Mouse (Mus musculus): ENCODE measurements around the gene Ier2. TPM values are rescaled to one million over a fixed set of nuclear protein-coding genes. Genes with fewer than 3 reads are reported as not detected.

Gene Ier2
- polyA plus RNA-seq, 1 experiment = 23.0 TPM

GRCm38 (mm10) chr8:84698929-84699401, 36.3 kb upstream of the Ier2 start:
- Histone ChIP-seq H3K27ac (ENCODE audit: insufficient read depth, low read length) (peak overlapping the region; percentile 83), H3K27me3 (ENCODE audit: control insufficient read depth, insufficient read depth, low read length) (no peaks in the 10 kb centered on the region), H3K4me1 (ENCODE audit: control insufficient read depth, insufficient read depth, insufficient read length) (peaks cover 29% of the 10 kb centered on the region), H3K4me3 (ENCODE audit: extremely low read depth, insufficient read depth, insufficient read length) (no peak overlapping the region), H3K36me3 (ENCODE audit: control insufficient read depth, insufficient read depth, low read length) (peaks cover 6% of the 10 kb centered on the region)
- WGBS = 66% methylated on average over 9 of the region's 9 CpGs
- TF ChIP-seq POLR2A (IDR thresholded peaks at IDR 0.05; ENCODE audit: low read depth, low read length) = no peak
- TF ChIP-seq CTCF (IDR thresholded peaks at IDR 0.05; ENCODE audit: extremely low read depth, insufficient read depth, insufficient read length, insufficient replicate concordance) = no peak
- DNase-seq (ENCODE audit: low read depth in 1 of 2, low spot score in 2 of 2) = no peak

GRCm38 (mm10) chr8:84698288-84698687, 35.6 kb upstream of the Ier2 start:
- H3K27me3 ChIP-seq (ENCODE audit: control insufficient read depth, insufficient read depth, low read length) = no peaks in the 10 kb centered on the region
- H3K4me3 ChIP-seq (ENCODE audit: extremely low read depth, insufficient read depth, insufficient read length) = no peak overlapping the region
- TF ChIP-seq CTCF (IDR thresholded peaks at IDR 0.05; ENCODE audit: extremely low read depth, insufficient read depth, insufficient read length, insufficient replicate concordance) (no peak), POLR2A (IDR thresholded peaks at IDR 0.05; ENCODE audit: low read depth, low read length) (no peak)
- peaks cover 24% of the 10 kb centered on the region; the same call in 1 of the 2 replicates for H3K4me1 ChIP-seq (ENCODE audit: control insufficient read depth, insufficient read depth, insufficient read length)
- no peak for DNase-seq (ENCODE audit: low read depth in 1 of 2, low spot score in 2 of 2)
- WGBS = 89% methylated on average over 5 of the region's 5 CpGs
- peaks cover 6% of the 10 kb centered on the region for H3K36me3 ChIP-seq (ENCODE audit: control insufficient read depth, insufficient read depth, low read length)
- no peak overlapping the region for H3K27ac ChIP-seq (ENCODE audit: insufficient read depth, low read length)

- DNase-seq (ENCODE audit: low read depth in 1 of 2, low spot score in 2 of 2) = peak in 1 of 2 experiments; percentile 50
- no peaks in the 10 kb centered on the region for H3K27me3 ChIP-seq (ENCODE audit: control insufficient read depth, insufficient read depth, low read length)
- H3K36me3 ChIP-seq (ENCODE audit: control insufficient read depth, insufficient read depth, low read length) = peaks cover 7% of the 10 kb centered on the region
- WGBS = 79% methylated on average over 14 of the region's 14 CpGs
- H3K4me1 ChIP-seq (ENCODE audit: control insufficient read depth, insufficient read depth, insufficient read length) = peaks cover 18% of the 10 kb centered on the region; the same call in 1 of the 2 replicates
- TF ChIP-seq POLR2A (IDR thresholded peaks at IDR 0.05; ENCODE audit: low read depth, low read length) (no peak), CTCF (IDR thresholded peaks at IDR 0.05; ENCODE audit: extremely low read depth, insufficient read depth, insufficient read length, insufficient replicate concordance) (peak; percentile 15; the same call in 1 of the 2 replicates)
- H3K27ac ChIP-seq (ENCODE audit: insufficient read depth, low read length) = no peak overlapping the region
- no peak overlapping the region for H3K4me3 ChIP-seq (ENCODE audit: extremely low read depth, insufficient read depth, insufficient read length)
These were observed 34.8 kb upstream of the Ier2 start for GRCm38 (mm10) chr8:84697166-84698130.

- peaks cover 11% of the 10 kb centered on the region for H3K36me3 ChIP-seq (ENCODE audit: control insufficient read depth, insufficient read depth, low read length)
- peaks cover 10% of the 10 kb centered on the region; the same call in 1 of the 2 replicates for H3K4me1 ChIP-seq (ENCODE audit: control insufficient read depth, insufficient read depth, insufficient read length)
- H3K27me3 ChIP-seq (ENCODE audit: control insufficient read depth, insufficient read depth, low read length) = no peaks in the 10 kb centered on the region
- DNase-seq (ENCODE audit: low read depth in 1 of 2, low spot score in 2 of 2) = no peak
- no peak overlapping the region for H3K4me3 ChIP-seq (ENCODE audit: extremely low read depth, insufficient read depth, insufficient read length)
- 91% methylated on average over 6 of the region's 6 CpGs for WGBS
- H3K27ac ChIP-seq (ENCODE audit: insufficient read depth, low read length) = no peak overlapping the region
- TF ChIP-seq POLR2A (IDR thresholded peaks at IDR 0.05; ENCODE audit: low read depth, low read length) = no peak
- no peak for TF ChIP-seq CTCF (IDR thresholded peaks at IDR 0.05; ENCODE audit: extremely low read depth, insufficient read depth, insufficient read length, insufficient replicate concordance)
These were observed 32.5 kb upstream of the Ier2 start for GRCm38 (mm10) chr8:84695140-84695539.

- no peak for TF ChIP-seq POLR2A (IDR thresholded peaks at IDR 0.05; ENCODE audit: low read depth, low read length)
- no peak for DNase-seq (ENCODE audit: low read depth in 1 of 2, low spot score in 2 of 2)
- no peak overlapping the region for H3K27ac ChIP-seq (ENCODE audit: insufficient read depth, low read length)
- WGBS = 83% methylated on average over 4 of the region's 4 CpGs
- H3K4me3 ChIP-seq (ENCODE audit: extremely low read depth, insufficient read depth, insufficient read length) = no peak overlapping the region
- H3K4me1 ChIP-seq (ENCODE audit: control insufficient read depth, insufficient read depth, insufficient read length) = peaks cover 9% of the 10 kb centered on the region; the same call in 1 of the 2 replicates
- no peaks in the 10 kb centered on the region for H3K27me3 ChIP-seq (ENCODE audit: control insufficient read depth, insufficient read depth, low read length)
- peaks cover 11% of the 10 kb centered on the region for H3K36me3 ChIP-seq (ENCODE audit: control insufficient read depth, insufficient read depth, low read length)
These were observed 30.7 kb upstream of the Ier2 start for GRCm38 (mm10) chr8:84693332-84693731.

GRCm38 (mm10) chr8:84689091-84689915, 26.7 kb upstream of the Ier2 start:
- WGBS = under 1% methylated on average over 47 of the region's 47 CpGs
- H3K4me1 ChIP-seq (ENCODE audit: control insufficient read depth, insufficient read depth, insufficient read length) = peaks cover 18% of the 10 kb centered on the region; the same call in 1 of the 2 replicates
- TF ChIP-seq POLR2A (IDR thresholded peaks at IDR 0.05; ENCODE audit: low read depth, low read length) (no peak; the same call in 1 of the 2 replicates), CTCF (IDR thresholded peaks at IDR 0.05; ENCODE audit: extremely low read depth, insufficient read depth, insufficient read length, insufficient replicate concordance) (no peak)

More at GRCm38 (mm10) chr8:84689091-84689915, 26.7 kb upstream of the Ier2 start:
- Histone ChIP-seq H3K4me3 (ENCODE audit: extremely low read depth, insufficient read depth, insufficient read length) (peak overlapping the region; percentile 62), H3K27ac (ENCODE audit: insufficient read depth, low read length) (no peak overlapping the region; the same call in 1 of the 2 replicates), H3K27me3 (ENCODE audit: control insufficient read depth, insufficient read depth, low read length) (no peaks in the 10 kb centered on the region), H3K36me3 (ENCODE audit: control insufficient read depth, insufficient read depth, low read length) (peaks cover 8% of the 10 kb centered on the region)
- DNase-seq (ENCODE audit: low read depth in 1 of 2, low spot score in 2 of 2) = peak; percentile 75 to 89

All from spleen, adult 2 months (tissue).